Mouse (Mus musculus) frontal cortex, adult 2 months (tissue): ENCODE measurements around the gene Gm27027. TPM values are rescaled to one million over a fixed set of nuclear protein-coding genes. Genes with fewer than 3 reads are reported as not detected.

Experiments
- DNase-seq, 2 experiments: peaks; one replicate each; pipeline ENCODE4 v3.0.0; 2022; ENCODE audit warnings: low spot score in 1 of 2; ENCODE audit errors: extremely low spot score in 1 of 2
- polyA plus RNA-seq: library from polyadenylated mRNA; depleted of rRNA; stranded (reverse); fragments of >200 nt; gene quantifications from 2 replicates; pipeline ENCODE4 v1.2.3, GENCODE M21; 2012; rRNA removed

The Gm27027 gene
- polyA plus RNA-seq, 1 experiment: not detected

DNA sequence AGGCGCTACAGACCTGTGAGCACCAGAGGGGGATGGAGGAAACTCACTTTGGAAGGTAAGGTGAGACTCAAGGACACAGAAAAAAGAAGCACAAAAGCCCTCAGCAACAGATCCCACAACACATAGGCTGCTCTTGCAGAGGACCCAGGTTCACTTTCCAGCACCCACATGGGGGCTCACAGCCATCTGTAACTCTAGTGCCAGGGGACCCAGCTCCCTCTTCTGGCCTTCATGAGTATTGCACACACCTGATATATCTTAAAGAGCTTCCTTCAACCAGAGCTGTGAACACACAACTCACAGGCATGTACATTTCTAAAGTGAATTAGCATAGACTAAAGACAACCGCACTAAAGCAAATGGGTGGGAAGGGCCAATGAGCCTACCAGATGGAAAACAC, 52.1 kb downstream of the Gm27027 start:
- no peak for DNase-seq

DNA sequence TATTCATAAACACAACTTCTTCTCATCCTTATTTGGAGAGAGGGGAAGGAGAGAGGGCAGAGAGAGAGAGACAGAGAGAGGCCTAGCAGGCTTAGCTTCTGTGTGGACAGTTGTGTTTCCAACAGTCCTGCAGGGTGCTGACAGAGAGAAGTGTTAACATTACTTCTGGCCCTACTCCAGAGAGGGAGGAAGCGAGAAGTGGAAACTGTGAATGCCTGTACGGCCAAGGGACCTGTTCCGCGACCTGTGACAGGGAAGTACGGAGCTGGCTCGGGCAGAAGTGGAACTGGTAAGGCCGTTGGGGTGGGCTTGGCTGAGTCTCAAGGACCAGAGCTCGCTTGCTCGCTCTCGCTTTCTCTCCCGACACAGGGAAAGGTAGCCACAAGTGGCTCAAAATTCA, 54.5 kb downstream of the Gm27027 start:
- no peak for DNase-seq

GRCm38 (mm10) chr2:93938534-93938933, 57.6 kb downstream of the Gm27027 start:
- no peak for DNase-seq

DNA sequence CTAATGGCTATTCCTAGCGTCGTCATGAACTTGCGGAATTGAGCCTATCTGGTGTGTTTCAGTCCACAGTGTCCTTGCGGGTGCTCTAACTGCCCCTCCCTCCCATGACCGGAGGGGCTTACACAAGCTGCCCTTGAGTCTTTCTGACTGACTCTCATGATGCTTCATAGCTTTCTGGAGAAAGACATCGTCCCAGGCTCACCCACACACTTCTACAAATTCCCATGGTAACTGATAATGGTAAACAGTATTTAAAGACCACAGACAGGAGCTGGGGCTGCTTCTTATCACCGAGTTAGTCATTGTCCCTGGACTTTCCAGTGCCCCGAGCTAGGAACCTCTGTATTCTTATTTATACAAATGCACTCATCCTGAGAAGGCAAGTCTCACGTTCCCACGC, 67.3 kb downstream of the Gm27027 start:
- DNase-seq: no peak

DNA sequence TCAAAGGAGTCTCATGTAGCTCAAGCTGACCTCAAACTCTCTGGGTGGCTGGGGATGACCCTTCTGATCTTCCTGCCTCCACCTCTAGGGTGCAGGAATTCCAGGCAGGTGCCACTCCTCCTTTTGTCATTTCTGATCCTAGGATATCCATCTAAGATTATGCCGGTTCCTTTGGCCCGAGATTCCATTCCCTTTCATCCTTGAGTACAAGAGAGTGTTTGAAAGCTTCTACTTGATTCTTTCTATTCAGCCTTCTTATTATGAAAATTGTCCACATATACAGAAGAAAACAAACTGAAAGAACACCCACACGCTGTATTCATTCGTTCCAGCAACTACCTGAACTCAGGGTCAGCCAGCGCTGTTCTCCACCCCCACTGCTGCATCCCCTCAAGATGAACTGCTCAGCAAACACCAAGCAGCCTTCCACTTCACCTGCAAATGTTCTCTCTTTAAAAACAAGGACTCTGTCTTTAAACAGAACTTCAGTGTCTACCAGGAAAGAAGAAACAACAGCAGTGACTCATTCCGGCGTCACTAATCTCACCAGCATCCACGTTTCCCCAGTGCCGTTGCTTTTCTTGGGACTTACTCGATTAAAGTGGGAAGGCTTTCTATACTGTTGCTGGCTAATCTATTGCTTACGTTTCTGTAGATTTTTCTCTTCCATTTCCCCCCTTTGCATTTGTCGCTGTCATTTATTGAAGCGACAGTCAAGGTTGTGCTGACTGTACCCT, 68.3 kb downstream of the Gm27027 start:
- peak in 1 of 2 experiments; percentile 60 for DNase-seq

GRCm38 (mm10) chr2:93926141-93926540, 70.0 kb downstream of the Gm27027 start:
- DNase-seq: no peak

DNA sequence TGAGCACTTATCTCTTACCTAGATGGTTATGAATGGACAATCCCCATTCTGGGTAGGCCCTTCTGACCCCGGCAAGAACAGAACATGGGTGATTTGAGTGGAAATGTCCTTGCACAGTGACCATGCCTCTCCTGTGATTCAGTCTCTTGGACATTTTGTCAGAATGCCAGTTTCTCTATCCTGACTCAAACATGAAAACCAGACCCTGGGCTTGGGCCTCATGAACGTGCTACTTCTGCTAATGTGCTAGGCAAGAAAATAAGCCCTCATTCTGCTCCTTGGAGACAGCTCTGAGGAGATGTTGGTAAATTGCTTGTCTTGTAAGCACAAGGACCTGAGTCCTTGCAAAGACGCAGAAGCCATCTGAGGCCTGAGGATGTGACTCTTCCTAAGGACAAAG, 77.1 kb downstream of the Gm27027 start:
- DNase-seq: no peak

DNA sequence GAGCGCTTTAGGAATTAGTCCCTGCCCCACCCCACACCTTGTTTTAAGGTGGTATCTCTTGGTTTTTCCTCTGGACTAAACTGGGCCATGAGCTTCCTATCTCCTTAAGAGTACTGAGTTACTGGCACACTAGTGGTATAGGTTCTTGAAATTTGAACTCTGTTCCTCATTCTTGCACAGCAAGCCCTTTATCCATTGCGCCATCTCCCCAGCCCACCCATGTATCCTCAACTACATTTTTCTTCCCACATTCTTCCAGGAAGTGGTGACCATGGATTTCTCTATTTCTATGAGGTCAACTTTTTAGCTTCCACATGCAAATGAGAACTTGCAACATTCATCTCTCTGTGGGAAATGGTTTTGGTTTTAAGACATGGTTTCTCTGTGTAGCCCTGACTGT, 82.6 kb downstream of the Gm27027 start:
- DNase-seq: no peak

DNA sequence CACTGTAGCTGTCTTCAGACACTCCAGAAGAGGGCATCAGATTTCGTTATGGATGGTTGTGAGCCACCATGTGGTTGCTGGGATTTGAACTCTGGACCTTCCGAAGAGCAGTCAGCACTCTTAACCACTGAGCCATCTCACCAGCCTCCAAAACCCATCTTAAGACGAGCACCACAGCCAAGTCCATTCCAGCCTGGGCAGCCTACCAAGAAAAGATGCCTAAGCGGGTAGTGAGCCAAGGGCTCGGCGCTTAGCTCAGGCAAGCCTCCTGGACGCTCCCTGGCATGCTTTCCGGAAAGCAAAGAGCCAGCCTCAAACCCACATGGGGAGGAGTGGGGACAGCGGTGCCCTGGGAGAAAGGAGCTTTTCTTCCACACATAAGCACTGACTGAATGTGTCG, 84.2 kb downstream of the Gm27027 start:
- DNase-seq: peak in 1 of 2 experiments; percentile 46

DNA sequence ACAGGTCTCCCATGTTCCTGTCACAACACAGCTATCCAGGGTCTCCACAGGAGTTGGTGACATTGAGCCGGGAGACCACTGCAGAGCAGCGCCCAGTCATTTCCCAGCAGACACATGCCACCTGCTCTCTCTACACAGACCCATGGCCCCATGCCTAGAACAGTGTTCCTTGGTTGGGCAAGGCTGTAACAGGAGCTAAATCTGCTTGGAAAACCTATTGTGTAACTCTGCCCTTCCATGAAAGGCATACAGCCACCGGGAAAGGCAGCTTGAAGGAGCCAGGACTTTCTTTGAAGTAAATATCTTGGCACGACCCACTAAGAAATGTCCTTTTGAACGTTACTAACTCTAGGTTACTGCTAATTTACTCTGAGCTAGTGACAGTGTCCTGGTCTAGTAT, 86.4 kb downstream of the Gm27027 start:
- DNase-seq: no peak

- no peak for DNase-seq
Observed at GRCm38 (mm10) chr2:93907519-93908294, 88.4 kb downstream of the Gm27027 start.

Other genes with a start within 250 kb of the Gm27027 start
- gene Ext2, start 173.8 kb downstream of the Gm27027 start, polyA plus RNA-seq: 28.9 and 31.5 TPM in 2 replicates
- 8.7 and 9.1 TPM in 2 replicates for gene Accs, start 146.4 kb downstream of the Gm27027 start, polyA plus RNA-seq
- gene Accsl, start 127.2 kb downstream of the Gm27027 start, polyA plus RNA-seq: 0.58 and 1.0 TPM in 2 replicates
- 77.9 and 109 TPM in 2 replicates for gene Gm13889, start 39.2 kb downstream of the Gm27027 start, polyA plus RNA-seq
- 50.1 and 57.2 TPM in 2 replicates for gene Alkbh3, start 14.5 kb upstream of the Gm27027 start, polyA plus RNA-seq
- 66.0 and 74.7 TPM in 2 replicates for gene Hsd17b12, start 161.6 kb upstream of the Gm27027 start, polyA plus RNA-seq